Mouse (Mus musculus): ENCODE measurements around the gene Vps37d.
A peak's percentile ranks its signal among the peaks of the same experiment; 100 is the strongest.

Vps37d gene

DNA sequence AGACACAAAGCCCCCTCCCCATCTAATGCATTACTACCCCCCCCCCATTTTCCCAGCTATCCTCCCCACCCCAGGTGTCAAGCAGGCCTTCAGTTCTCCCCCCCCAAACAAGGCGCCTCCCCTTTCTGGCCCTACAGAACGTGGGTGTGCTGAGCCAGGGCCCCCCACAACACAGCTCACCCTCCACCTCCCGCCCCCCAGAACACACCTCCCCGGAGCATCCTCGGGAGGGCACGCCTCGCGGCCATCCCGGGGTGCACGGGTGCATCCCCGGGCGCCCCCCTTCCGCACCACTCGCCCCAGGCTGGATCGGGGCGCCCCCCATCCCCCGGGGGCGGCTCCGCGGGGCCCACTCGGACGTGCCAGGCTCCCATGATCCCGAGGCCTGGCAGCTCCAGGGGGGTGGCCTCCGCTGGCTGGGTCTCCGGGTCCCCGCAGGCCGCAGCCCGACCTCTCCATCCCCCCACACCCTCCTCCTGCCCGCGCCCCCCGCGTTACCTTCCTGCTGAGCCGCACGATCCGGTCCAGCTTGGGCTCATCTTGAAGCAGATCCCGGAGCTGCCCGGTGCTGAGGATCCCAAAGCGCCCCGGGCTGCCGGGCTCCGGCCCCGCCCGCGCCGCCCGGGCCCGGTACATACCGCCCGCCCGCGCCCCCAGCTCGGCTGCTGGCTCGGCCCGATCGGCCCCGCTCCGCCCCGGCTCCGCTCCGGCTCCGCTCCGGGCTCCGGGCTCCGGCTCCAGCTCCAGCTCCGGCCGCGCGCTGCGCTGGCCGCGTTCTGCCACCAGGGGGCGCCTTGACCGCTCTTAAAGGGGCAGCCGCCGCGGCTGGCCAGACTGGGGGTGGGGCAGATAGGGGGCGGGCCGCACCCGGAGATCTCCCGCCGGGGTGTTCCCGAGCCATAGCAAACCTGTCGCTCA lies at the start of gene Vps37d:
Gene Vps37d (minus strand): TSS at position 703 of the 918 bp plus-strand sequence.
- peak; percentile 90 for DNase-seq (ENCODE audit: low read depth, low spot score)

DNA sequence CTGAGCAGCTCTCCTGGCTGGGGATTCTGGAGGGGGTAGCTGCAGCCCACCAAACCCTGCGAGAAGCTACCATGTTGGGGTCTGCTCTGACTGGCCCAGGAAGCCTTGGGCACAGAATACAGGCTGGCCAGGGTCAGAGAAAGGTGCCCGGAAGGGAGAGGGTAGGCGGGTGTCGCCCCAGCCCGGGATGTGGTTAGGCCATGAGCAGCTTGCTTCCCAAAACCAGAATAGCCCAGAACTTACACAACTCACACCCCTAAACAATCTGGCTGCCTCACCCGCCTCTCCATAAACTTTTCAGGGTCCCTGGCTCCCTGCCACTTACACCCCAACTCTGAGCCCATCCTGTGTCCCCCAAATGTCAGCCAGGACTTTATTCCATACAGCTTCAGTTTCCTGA lies 49.6 kb upstream of the Vps37d start:
- DNase-seq (ENCODE audit: low read depth, low spot score): no peak

DNA sequence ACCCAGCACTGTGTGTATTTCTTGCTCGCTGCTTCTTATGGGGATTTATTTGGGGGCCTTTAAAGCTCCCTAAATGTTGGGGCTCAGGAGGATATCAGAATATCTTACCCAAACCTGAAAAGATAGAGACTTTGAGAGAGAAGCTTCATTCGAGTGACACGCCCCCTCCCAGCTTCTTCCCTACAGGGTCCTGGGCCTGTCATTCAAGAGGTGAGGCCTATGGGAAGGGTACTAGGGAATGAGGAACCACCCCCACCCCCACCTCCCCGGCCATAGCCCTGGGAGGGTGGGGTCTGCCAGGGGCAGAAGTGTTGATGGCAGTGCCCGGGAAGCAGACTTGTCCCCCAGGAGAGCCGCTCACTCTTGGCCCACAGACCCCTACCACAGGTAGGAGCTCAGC lies 48.1 kb upstream of the Vps37d start:
- no peak for DNase-seq (ENCODE audit: low read depth, low spot score)

DNA sequence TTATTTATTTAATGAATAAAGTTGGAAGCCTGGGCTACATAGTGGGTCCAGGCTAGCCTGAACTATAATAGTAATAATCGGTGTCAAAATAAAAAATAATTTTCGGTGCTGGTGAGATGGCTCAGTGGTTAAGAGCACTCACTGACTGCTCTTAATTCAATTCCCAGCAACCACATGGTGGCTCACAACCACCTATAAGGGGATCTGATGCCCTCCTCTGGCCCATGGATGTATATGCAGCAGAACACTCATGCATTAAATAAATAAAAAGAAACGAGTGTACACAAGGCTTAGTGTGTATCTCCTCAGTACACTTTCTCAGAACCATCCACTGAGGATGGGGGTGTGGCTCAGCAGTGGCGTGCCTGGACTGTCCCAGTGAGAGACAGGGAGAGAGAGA lies 42.7 kb upstream of the Vps37d start:
- no peak for DNase-seq (ENCODE audit: low read depth, low spot score)

DNA sequence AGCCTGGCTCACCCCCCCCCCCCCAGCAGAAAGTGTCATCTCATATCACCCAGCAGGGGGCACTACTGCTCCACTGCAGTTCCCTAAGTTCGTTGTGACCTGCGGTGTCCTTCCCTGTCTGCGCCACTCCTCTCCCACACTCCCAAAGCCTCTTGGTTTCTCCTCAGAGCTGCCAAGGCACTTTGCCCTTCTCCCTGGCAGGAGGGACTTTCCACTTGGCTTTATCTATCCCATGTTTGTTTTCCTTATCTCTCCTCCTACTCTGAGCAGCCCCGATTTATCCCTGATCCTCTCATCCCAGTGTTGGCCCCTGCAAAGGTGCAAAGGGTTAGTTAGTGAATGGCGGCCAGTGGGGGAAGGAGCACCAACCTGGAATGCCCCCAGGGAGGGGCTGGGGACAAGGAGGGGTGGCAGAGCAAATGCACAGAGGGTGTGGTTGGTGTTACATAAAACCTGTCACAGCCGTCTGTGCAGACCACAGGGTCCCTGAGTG lies 40.6 kb upstream of the Vps37d start:
- peak; percentile 56 for DNase-seq (ENCODE audit: low read depth, low spot score)

DNA sequence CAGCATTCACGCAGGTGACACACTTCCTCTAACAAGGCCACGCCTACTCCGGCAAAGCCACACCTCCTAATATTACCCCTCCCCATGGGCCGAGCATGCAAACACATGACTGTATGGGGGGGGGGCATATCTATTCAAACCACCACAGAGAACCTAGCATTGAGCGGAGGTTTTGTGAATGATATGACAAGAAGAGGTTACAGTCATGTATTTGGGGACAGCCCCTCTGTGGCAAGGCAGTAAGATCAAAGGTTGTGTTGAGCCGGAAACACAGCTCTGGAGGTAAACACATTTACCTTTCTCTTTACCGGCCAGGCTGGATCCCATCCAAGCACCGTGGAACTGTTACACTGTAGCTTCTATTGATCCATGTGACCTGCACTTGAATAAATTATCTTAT lies 37.2 kb upstream of the Vps37d start:
- DNase-seq (ENCODE audit: low read depth, low spot score): no peak

DNA sequence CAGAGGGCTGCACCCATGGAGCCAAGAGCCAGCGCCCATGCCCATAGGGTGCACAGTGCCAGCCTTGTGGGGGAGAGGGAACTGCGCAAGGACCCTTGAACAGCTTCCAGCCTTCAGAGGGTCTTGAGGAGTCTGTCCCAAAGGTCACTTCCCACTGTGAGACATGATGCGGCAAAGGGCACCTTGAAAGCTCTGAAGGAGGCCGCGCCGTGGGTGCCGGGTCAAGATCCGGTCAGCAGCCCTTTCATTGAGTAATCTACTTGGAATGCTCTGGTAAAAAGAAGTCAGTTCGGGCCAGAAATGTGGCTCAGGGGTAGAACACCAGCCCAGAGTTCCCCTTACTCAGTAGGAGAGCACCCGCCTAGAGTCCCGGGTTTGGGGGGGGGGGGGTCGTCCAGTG lies 35.7 kb upstream of the Vps37d start:
- no peak for DNase-seq (ENCODE audit: low read depth, low spot score)

DNA sequence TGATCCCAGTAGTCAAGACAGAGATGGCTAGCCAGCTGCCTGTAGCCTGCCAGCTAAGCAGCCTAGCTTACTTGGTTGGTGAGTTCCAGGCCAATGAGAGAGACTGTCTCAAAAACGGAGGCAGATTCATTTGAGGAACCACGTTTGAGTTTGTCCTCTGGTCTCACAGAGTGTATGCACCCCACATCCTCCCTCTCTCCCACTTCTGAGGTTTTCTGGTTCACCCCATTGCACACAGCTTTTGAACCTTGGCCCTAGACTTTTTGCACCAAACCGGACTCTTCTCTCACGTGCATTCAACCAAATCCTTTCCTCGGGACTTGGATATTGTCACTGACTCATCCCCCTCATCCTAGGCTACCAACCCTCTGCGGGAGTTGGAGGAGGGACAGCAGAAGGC lies 31.9 kb upstream of the Vps37d start:
- DNase-seq (ENCODE audit: low read depth, low spot score): no peak

DNA sequence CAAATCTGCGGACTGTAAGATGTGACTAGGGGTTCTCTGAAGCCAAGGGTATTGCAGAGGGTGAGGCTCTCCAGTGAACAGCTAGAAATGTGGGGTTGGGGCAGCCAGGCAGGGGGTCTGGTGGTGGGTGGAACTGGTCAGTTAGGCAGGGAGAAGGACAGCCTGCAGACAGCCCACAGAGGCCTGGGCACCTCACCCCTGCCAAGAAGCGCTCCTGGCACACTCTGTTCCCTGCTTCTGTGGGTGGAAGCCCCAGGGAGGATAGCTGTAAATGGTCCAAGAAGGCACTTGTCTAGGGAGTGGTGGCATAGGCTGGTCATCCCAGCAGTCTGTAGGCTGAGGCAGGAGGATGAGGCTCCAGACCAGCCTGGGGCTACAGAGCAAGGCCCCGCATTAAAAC lies 31.4 kb upstream of the Vps37d start:
- DNase-seq (ENCODE audit: low read depth, low spot score): no peak

DNA sequence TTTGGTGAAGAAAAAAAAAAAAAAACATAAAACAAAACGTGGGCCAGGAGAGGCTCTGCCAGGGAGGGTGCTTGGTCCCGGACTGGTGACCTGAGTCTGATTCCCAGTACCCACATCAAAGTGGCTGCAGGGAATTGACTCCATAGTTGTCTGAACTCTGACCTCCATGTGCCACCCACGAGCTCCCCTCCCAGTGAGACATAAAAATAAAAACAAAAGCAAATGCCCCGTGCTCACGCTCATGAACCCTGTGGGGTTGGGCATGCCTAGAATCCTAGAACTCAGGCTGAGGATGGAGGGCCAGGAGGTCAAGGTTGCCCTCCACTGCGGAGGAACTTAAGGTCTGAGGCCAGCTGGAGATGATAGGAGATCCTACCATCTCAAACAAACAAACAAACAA lies 31.0 kb upstream of the Vps37d start:
- DNase-seq (ENCODE audit: low read depth, low spot score): no peak

DNA sequence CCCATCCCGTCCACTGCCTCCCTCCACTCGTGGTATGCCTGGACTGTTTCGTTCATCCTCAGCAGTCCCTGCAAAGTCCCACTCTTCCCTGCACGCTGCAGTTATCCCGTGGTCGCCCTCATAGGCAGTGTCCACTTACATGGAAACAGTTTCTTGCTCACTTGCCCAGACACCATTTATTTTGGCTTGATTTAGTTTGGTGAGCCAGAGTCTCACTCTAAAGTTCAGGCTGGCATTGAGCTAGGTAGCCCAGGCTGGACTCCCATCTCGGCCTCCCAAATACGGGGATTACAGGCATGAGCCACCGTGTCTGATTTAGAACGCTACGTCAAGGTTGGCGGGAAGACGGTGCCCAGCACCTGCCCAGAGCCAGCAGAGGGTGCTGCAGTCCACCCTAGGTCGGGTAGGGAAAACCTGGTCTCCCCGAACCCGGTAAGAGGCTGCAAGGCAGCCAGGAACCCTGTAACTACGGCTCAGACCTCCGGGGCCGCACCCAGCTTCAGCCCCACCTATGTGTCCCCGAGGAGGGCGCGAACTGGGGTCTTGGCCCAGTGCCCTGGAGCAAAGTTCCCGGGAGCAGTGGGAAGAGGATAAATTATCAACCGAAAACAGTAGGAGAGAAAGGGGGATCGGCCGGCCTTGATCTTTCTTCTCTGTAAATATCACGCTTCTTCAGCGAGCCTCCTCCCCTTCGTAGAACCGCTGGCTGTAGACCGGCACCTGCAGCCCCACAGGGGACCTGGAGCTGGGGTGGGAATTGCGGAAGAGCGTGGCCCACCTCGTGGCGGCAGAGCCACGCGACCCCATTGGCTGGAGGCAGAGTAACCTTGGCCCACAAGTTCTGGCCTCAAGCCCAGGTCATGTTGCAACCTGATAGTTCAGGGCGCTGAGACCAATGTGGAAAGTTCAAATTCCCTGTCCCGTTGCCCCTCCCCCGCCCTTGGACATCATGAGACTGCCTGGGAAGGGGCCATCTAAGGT lies 29.7 kb upstream of the Vps37d start:
- DNase-seq (ENCODE audit: low read depth, low spot score): peak; percentile 24

DNA sequence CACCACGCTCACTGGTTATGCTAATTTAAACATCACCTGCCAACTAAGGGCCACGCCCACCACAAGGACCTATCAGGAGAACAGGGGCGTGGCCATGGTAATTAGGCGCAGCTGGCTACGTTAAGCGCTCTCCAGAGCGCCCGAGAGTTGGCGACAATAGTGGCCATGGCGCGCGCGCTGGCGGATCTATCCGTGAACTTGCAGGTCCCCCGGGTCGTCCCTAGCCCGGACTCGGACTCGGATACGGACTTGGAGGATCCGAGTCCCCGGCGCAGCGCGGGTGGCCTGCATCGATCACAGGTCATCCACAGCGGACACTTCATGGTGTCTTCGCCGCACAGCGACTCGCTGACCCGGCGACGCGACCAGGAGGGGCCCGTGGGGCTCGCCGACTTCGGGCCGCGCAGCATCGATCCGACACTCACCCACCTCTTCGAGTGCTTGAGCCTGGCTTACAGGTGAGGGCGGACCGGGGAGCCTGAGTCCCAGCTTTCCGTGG lies 28.7 kb upstream of the Vps37d start:
- DNase-seq (ENCODE audit: low read depth, low spot score): peak; percentile 65

DNA sequence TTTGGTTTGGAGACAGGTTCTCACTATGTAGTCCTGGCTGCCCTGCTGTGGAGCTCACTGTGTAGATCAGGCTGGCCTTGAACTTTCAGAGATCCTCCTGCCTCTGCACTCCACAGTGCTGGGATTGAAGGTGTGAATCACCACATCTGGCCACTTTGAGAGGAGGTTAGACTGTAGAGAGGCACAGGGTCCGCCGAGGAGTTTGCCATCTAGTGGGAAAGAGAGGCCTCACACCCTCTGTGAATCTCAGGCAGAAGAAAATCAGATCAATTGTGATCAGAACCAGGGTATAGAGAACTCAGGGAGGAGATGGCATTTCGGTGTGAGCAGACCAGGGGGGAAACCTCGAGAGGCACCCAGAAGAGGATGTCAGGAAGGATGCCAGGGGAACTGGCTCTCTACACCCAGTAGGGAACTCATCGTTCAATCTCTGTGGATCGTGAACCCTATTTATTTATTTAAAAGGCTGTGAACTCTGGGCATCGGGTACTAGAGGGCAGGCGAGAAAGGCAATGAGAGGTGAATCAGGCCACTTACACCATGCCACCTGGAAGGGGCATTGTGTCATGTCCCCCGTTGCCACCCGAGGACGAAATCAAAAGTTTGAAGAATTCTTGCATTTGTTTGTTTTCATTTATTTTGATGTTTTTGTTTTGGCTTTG lies 26.1 kb upstream of the Vps37d start:
- DNase-seq (ENCODE audit: low read depth, low spot score): no peak

DNA sequence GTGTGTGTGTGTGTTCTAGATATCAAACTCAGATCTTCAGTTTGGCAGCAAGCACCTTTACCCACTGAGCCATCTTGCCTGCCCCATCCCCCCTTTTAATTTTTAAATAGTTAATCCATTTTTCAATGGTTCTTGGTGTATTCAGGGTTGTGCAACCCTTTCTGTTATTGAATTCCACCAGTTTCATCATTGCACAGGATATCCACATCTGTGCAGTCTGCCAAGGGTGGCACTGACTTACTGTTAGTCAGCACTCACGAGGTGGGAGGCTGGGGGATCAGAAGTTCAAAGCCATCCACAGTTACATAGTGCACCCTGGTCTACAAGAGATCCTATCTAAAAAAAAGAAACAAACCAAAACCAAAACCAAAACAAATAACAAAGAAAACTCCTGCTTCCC lies 22.9 kb upstream of the Vps37d start:
- DNase-seq (ENCODE audit: low read depth, low spot score): no peak

DNA sequence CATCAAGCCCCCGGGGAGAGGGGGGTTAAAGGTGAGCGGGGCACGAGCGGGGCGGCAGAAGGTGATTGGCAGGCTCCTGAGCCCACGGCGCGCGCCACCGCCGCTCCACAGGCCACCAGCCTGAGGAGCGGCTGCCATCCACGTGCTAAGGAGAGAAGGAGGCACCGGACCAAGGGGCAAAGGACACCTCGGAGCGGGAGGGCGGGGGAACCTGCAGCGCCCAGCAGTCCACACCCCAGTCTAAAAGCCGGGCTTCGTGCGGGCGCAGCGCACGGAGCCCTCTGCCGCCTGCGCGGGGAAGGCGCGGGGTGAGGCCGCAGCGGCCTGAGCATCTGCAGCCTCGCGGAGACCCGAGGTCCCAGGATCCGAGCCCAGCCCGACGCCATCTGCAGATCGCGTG lies 11.6 kb upstream of the Vps37d start, which contains the start of gene Mlxipl:
Gene Mlxipl (plus strand): TSS at position 238 of the 400 bp plus-strand sequence.
- no peak for DNase-seq (ENCODE audit: low read depth, low spot score)

DNA sequence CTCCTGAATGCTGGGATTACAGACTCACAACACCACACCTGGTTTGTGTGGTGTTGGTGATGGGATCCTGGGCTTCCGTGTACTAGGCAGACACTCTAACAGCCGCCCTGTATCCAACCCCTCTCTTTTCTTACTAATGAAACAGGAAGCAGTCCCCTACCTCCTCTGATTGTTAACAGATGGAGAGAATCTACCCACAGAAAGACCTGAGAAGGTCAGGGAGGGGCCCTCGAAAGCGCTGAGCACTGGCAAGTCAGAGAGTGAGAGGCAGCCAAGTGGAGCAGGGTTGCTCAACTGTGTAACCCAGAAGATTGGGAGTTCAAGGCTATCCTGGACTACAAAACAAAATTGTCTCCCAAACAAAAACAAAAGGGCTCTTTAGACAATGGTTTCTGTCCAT lies 8.8 kb upstream of the Vps37d start:
- DNase-seq (ENCODE audit: low read depth, low spot score): no peak

DNA sequence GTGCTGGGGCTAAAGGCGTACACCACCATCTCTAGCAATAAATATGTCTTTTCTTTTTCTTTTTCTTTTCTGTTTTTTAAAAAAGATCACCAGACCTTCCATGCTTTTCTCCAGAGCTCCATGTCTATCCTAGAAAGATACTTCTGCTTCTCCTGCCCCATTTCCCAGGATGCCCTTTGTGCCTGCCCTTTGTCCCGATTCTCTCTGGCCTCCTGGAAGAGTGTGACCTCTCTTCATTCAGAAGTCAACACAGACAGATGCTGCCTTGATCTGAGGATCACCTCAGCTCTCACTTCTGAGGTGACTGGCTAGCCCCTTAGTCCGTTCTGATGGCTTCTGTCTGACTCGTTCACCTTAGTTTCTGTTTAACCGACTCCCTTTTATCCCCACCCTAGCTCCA lies 2.5 kb upstream of the Vps37d start:
- DNase-seq (ENCODE audit: low read depth, low spot score): no peak

DNA sequence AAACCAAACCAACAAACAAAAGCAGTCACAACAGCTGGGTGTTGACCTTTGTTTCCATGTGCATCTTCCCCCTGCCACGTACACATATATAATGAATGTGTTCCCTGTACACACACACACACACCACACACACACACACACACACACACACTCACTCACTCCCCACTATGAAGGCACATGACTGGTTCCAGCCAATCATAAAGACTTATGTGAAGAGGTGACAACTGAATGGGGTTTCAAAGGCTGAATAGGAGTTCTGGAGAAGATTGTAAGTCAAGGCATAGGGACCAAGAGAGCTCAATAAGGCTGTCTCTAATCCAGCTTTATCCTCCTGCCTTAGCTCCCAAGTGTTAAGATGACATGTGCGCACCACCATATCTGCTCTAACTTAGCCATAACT lies 1.5 kb upstream of the Vps37d start:
- DNase-seq (ENCODE audit: low read depth, low spot score): no peak

DNA sequence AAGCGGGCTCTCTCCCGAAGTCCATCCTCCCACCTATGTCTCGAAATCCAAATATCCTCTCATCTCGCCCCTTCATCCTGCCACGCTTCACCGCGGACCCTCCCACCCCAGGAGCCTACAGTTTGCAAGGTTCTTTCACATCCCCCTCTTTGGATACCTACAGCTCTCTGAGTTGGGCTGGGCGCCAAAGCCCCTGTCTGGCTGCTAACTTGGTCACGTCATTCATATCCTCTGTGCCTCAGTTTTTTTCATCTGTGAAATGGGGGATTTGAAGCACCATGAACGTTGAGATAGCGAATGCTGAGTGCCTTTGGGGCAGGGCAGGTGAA lies 380 bp upstream of the Vps37d start:
- DNase-seq (ENCODE audit: low read depth, low spot score): no peak

DNA sequence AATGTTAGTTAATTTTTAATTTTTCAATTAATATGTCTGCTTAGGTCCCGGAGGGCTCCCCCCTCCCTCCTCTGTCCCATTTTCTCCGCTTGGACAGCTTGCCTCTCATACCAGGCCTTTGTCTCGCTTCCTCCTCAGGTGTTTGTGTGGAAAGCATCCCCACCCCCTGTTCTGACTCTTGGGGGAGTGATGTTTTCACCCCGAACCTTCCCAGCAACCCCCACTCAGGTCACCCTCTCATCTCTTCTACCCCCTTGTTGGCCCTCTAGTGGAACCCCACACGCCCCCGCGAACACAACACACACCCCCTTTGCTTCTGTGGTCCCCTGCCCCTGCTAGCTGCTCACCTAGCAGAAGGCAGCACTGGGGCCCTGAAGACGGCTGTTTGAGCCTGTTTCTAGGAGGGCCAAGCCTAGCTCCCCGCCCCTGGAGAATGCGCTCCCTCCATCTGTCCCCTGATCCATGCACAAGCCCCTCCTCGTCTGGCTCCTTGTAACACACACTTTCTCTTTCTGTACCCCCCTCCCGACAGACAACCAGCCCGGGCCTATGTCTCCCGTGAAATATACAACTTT lies 1.0 kb downstream of the Vps37d start:
- DNase-seq (ENCODE audit: low read depth, low spot score): no peak

DNA sequence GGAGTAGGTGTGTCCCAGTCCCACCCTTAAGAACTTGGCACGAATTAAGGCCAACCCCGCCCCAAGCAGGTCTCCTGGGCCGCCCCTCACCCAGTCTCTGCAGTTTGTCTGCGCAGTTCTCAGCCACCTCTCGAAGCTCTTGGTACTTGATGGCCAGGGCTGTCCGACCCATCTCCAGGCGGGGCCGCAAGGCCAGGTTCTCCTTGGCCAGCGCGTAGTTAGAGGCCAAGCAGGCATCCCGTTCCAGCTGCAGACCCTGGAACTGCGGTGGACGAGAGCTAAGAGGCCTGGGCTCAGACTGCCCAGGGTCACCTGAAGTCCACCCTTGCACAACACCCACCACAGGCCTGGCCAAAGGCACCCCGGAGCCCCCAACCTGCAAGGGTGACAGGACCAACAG lies 1.7 kb downstream of the Vps37d start:
- no peak for DNase-seq (ENCODE audit: low read depth, low spot score)

All from retina, postnatal 7 days (tissue).